Comparison of ENCODE assay signal across 13 mouse cellular contexts in the genomic region with DNA sequence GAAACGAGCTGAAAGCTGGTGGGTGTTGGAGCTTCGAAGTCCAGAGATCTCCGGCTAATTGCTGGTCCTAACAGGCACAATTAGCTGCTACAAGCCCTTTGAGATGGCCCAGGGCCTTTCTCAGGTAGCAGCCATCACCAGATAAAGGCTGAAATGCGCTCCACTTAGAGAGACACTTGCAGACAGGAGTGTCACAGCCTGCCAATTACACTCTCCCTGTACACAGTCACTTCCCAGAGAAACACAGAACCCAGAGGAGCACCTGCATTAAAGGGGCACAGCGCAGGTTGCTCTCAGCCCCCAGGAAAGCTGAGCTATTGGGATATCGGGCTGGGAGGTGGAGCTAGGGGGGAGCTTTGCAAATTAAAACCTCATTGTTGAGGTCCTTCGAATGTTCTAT.
"Had no signal": no experiment of that assay in that cellular context is flagged by ENCODE, and none has a peak within 500 bp of the region (broad histone marks: within the 10 kb centered on the region; RNA-seq: fewer than 3 reads in every experiment).

No protein-coding gene starts in this region.

- H3K27me3 ChIP-seq: kidney, embryonic 15.5 days; liver, embryonic 13.5 days had no signal

- H3K9ac ChIP-seq: kidney, embryonic 15.5 days; liver, embryonic 13.5 days had no signal

- H3K27ac ChIP-seq: kidney, embryonic 15.5 days; left cerebral cortex, adult 2 months; liver, embryonic 13.5 days had no signal

- H3K36me3 ChIP-seq: kidney, embryonic 15.5 days; liver, embryonic 13.5 days had no signal

- H3K4me3 ChIP-seq: kidney, embryonic 15.5 days; left cerebral cortex, adult 2 months; liver, embryonic 13.5 days had no signal

- H3K4me1 ChIP-seq: kidney, embryonic 15.5 days; liver, embryonic 13.5 days had no signal

- H3K9me3 ChIP-seq: kidney, embryonic 15.5 days; liver, embryonic 13.5 days had no signal

- H3K4me2 ChIP-seq: kidney, embryonic 15.5 days; liver, embryonic 13.5 days had no signal

- DNase-seq: kidney, adult 11 months; kidney, adult 8-10 months; kidney, postnatal 10 days; kidney, postnatal 36 days; layer of hippocampus, postnatal 36 days; liver, embryonic 13.5 days; lung, adult 2 months; lung, postnatal 14 days; lung, postnatal 4 days; thymus, adult 18-20 months; thymus, postnatal 36 days had no signal
